Mouse (Mus musculus): ENCODE measurements around the gene Megf11.

DNA sequence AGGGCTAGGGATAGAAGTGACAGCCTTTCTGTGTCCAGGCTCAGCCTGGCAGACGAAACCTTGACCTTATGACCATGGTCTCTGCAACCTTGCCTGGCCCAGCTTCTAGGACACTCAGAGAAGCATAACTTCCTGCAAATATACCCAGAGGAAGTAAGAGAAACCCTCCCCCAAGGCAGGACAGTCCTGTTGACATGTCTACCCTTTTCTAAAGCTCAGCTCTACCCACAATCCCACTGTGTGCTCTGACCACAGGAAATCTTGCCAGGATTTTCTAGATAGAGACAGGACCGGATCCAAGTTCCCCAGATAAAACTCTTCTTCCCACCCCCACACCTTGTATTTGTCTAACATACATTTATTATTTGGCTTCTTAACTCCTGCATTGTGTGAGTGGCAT lies 215.3 kb downstream of the Megf11 start:
- no peak for TF ChIP-seq CTCF (IDR thresholded peaks at IDR 0.05; ENCODE audit: borderline replicate concordance, insufficient read depth, low read length)
- TF ChIP-seq POLR2A (IDR thresholded peaks at IDR 0.05; ENCODE audit: low read depth, low read length): no peak
